Mouse (Mus musculus) cortical plate, adult 2 months (tissue): ENCODE results near the gene Zfp90. TPM values are rescaled to one million over a fixed set of nuclear protein-coding genes. Genes with fewer than 3 reads are reported as not detected.
A peak's percentile ranks its signal among the peaks of the same experiment; 100 is the strongest.

Source experiments
- H3K27ac ChIP-seq: fragments of 200-500 bp; 2 replicates; pipeline ENCODE4 v1.5.1; 2012; ENCODE audit warnings: low read length, control low read depth, inconsistent platforms; ENCODE audit not compliant: insufficient read depth
- H3K4me1 ChIP-seq: fragments of 200-500 bp; 2 replicates; pipeline ENCODE4 v1.6.1; 2011; ENCODE audit warnings: low read length; ENCODE audit not compliant: control insufficient read depth, insufficient read depth
- H3K4me3 ChIP-seq: fragments of 200-500 bp; 2 replicates; pipeline ENCODE4 v1.5.1; 2011; ENCODE audit warnings: mild to moderate bottlenecking, low read length, control low read depth; ENCODE audit not compliant: insufficient read depth
- CTCF ChIP-seq: fragments of 200-500 bp; IDR thresholded peaks from 2 replicates; pipeline ENCODE4 v1.5.1; 2011; ENCODE audit warnings: mild to moderate bottlenecking, control low read depth, low read length; ENCODE audit not compliant: insufficient read depth; ENCODE audit errors: extremely low read depth
- POLR2A ChIP-seq: fragments of 200-500 bp; IDR thresholded peaks from 2 replicates; pipeline ENCODE4 v1.6.1; 2011; ENCODE audit warnings: mild to moderate bottlenecking, low read length, control low read depth; ENCODE audit not compliant: insufficient read depth; ENCODE audit errors: extremely low read depth
- polyA plus RNA-seq: library from polyadenylated mRNA; depleted of rRNA; stranded (reverse); fragments of >200 nt; gene quantifications from 2 replicates; pipeline ENCODE4 v1.2.3, GENCODE M21; 2012

Zfp90 gene
- polyA plus RNA-seq, 1 experiment, result 11.7 TPM

- no peak overlapping the region; the same call in 1 of the 2 replicates for H3K4me3 ChIP-seq
- H3K27ac ChIP-seq, result no peak overlapping the region
- peak; percentile 97 for TF ChIP-seq CTCF
- TF ChIP-seq POLR2A, result no peak
- H3K4me1 ChIP-seq, result no peaks in the 10 kb centered on the region
These were observed 17.9 kb downstream of the Zfp90 start for GRCm38 (mm10) chr8:106432954-106433570.

- TF ChIP-seq POLR2A (no peak), CTCF (no peak)
- Histone ChIP-seq H3K4me1 (no peaks in the 10 kb centered on the region), H3K27ac (no peak overlapping the region), H3K4me3 (no peak overlapping the region)
These were observed 18.5 kb downstream of the Zfp90 start for GRCm38 (mm10) chr8:106433667-106434066.

GRCm38 (mm10) chr8:106437781-106438180, 22.7 kb downstream of the Zfp90 start:
- H3K4me1 ChIP-seq, result no peaks in the 10 kb centered on the region; the same call in 1 of the 2 replicates
- H3K27ac ChIP-seq, result no peak overlapping the region
- TF ChIP-seq CTCF (no peak), POLR2A (no peak)
- no peak overlapping the region for H3K4me3 ChIP-seq

GRCm38 (mm10) chr8:106440146-106440545, 25.0 kb downstream of the Zfp90 start:
- no peak overlapping the region for H3K27ac ChIP-seq
- H3K4me3 ChIP-seq, result no peak overlapping the region
- H3K4me1 ChIP-seq, result no peaks in the 10 kb centered on the region; the same call in 1 of the 2 replicates
- TF ChIP-seq POLR2A, result no peak
- TF ChIP-seq CTCF, result no peak

GRCm38 (mm10) chr8:106442740-106443139, 27.6 kb downstream of the Zfp90 start:
- TF ChIP-seq CTCF, result no peak
- no peak for TF ChIP-seq POLR2A
- Histone ChIP-seq H3K4me3 (no peak overlapping the region), H3K27ac (no peak overlapping the region), H3K4me1 (no peaks in the 10 kb centered on the region; the same call in 1 of the 2 replicates)

- TF ChIP-seq POLR2A (no peak), CTCF (no peak)
- Histone ChIP-seq H3K4me3 (no peak overlapping the region), H3K27ac (no peak overlapping the region), H3K4me1 (no peaks in the 10 kb centered on the region)
These were observed 36.4 kb downstream of the Zfp90 start for GRCm38 (mm10) chr8:106451301-106452085.

GRCm38 (mm10) chr8:106452701-106453481, 37.8 kb downstream of the Zfp90 start:
- Histone ChIP-seq H3K4me3 (no peak overlapping the region), H3K27ac (no peak overlapping the region)
- no peak for TF ChIP-seq CTCF
- TF ChIP-seq POLR2A, result no peak

GRCm38 (mm10) chr8:106454036-106454435, 38.9 kb downstream of the Zfp90 start:
- Histone ChIP-seq H3K4me3 (no peak overlapping the region), H3K27ac (no peak overlapping the region), H3K4me1 (no peaks in the 10 kb centered on the region)
- TF ChIP-seq CTCF, result no peak
- no peak for TF ChIP-seq POLR2A

More at GRCm38 (mm10) chr8:106452701-106453481, 37.8 kb downstream of the Zfp90 start:
- H3K4me1 ChIP-seq, result no peaks in the 10 kb centered on the region

GRCm38 (mm10) chr8:106462131-106462530, 47.0 kb downstream of the Zfp90 start:
- no peak overlapping the region for H3K4me3 ChIP-seq
- no peak overlapping the region for H3K27ac ChIP-seq
- no peaks in the 10 kb centered on the region for H3K4me1 ChIP-seq
- TF ChIP-seq POLR2A (no peak), CTCF (no peak)
